Mouse (Mus musculus): ENCODE results near the gene Fnbp1. TPM values are rescaled to one million over a fixed set of nuclear protein-coding genes. Genes with fewer than 3 reads are reported as not detected.
A peak's percentile ranks its signal among the peaks of the same experiment; 100 is the strongest.

Gene Fnbp1
- polyA plus RNA-seq, 1 experiment: 126 TPM

DNA sequence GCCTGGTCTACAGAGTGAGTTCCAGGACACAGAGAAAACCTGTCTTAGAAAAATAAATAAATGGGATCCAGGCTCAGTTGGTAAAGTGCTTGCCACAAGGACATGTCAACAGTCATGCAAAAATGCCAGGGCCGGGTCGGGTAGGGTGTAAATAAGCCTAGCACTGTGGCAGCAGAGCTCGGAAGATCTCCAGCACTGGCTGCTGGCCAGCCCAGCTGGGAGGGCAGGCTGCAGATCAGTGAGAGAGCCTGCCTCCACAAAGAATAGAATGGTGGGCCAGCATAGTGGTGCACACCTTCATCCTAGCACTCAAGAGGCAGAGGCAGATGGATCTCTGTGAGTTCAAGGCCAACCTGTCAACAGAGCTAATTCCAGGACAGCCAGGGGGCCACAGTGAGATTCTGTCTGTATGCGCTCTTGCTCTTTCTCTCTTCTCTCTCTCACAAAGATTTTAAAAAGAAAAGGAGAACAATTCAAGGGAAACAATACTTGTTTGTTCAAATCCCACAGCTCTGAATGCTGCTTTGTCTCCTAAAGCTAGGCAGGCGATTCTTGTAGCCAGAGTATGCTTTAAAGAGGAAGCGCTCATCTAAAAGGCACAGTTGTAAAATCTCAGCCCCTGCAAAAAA lies 84.1 kb downstream of the Fnbp1 start:
- TF ChIP-seq CTCF (IDR thresholded peaks at IDR 0.05; ENCODE audit: extremely low read depth, insufficient read depth, low read length): 0 out of 2 replicates have a peak, but pooled peaks have one; percentile 2
- no peak for TF ChIP-seq POLR2A (IDR thresholded peaks at IDR 0.05; ENCODE audit: extremely low read depth, insufficient read depth, low read length)
- Histone ChIP-seq H3K4me3 (ENCODE audit: insufficient read depth, low read length) (no peak overlapping the region), H3K27ac (ENCODE audit: insufficient read depth, low read length) (peak overlapping the region; percentile 81), H3K4me1 (ENCODE audit: control insufficient read depth, insufficient read depth, low read length) (peaks cover 1% of the 10 kb centered on the region; the same call in 1 of the 2 replicates)

GRCm38 (mm10) chr2:31056070-31056469 lies 85.7 kb downstream of the Fnbp1 start:
- TF ChIP-seq CTCF (IDR thresholded peaks at IDR 0.05; ENCODE audit: extremely low read depth, insufficient read depth, low read length) (no peak), POLR2A (IDR thresholded peaks at IDR 0.05; ENCODE audit: extremely low read depth, insufficient read depth, low read length) (no peak)
- Histone ChIP-seq H3K4me3 (ENCODE audit: insufficient read depth, low read length) (no peak overlapping the region), H3K27ac (ENCODE audit: insufficient read depth, low read length) (no peak overlapping the region), H3K4me1 (ENCODE audit: control insufficient read depth, insufficient read depth, low read length) (no peaks in the 10 kb centered on the region)

- no peak overlapping the region for H3K27ac ChIP-seq (ENCODE audit: insufficient read depth, low read length)
- H3K4me3 ChIP-seq (ENCODE audit: insufficient read depth, low read length): no peak overlapping the region
- no peaks in the 10 kb centered on the region for H3K4me1 ChIP-seq (ENCODE audit: control insufficient read depth, insufficient read depth, low read length)
- no peak for TF ChIP-seq POLR2A (IDR thresholded peaks at IDR 0.05; ENCODE audit: extremely low read depth, insufficient read depth, low read length)
- no peak for TF ChIP-seq CTCF (IDR thresholded peaks at IDR 0.05; ENCODE audit: extremely low read depth, insufficient read depth, low read length)
Measured at GRCm38 (mm10) chr2:31053851-31054340, 87.9 kb downstream of the Fnbp1 start.

- H3K27ac ChIP-seq (ENCODE audit: insufficient read depth, low read length): no peak overlapping the region
- TF ChIP-seq POLR2A (IDR thresholded peaks at IDR 0.05; ENCODE audit: extremely low read depth, insufficient read depth, low read length): no peak
- TF ChIP-seq CTCF (IDR thresholded peaks at IDR 0.05; ENCODE audit: extremely low read depth, insufficient read depth, low read length): no peak
Measured at GRCm38 (mm10) chr2:31053426-31053825, 88.4 kb downstream of the Fnbp1 start.

DNA sequence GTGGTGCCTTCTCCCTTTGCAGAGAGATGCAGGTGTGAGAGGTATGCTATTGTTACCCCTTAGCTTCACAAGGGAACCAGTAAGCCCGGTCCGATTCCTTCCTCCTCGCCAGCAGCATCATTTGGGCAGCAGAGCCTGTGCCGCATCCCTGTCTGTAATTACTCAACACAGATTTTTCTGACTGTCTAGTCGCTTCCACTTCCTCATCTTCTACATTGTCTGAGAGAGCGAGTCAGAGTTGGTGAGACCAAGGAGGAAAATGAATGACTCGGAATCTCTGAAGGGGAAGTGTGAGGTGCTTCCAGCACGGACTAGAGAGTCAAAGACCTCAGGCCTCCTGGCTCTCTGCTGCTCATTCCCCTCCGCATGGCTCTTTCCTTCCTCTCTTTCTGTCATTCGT lies 89.4 kb downstream of the Fnbp1 start:
- TF ChIP-seq POLR2A (IDR thresholded peaks at IDR 0.05; ENCODE audit: extremely low read depth, insufficient read depth, low read length): no peak
- TF ChIP-seq CTCF (IDR thresholded peaks at IDR 0.05; ENCODE audit: extremely low read depth, insufficient read depth, low read length): no peak
- H3K27ac ChIP-seq (ENCODE audit: insufficient read depth, low read length): no peak overlapping the region
- H3K4me1 ChIP-seq (ENCODE audit: control insufficient read depth, insufficient read depth, low read length): no peaks in the 10 kb centered on the region
- no peak overlapping the region for H3K4me3 ChIP-seq (ENCODE audit: insufficient read depth, low read length)

More at GRCm38 (mm10) chr2:31053426-31053825, 88.4 kb downstream of the Fnbp1 start:
- no peaks in the 10 kb centered on the region for H3K4me1 ChIP-seq (ENCODE audit: control insufficient read depth, insufficient read depth, low read length)
- H3K4me3 ChIP-seq (ENCODE audit: insufficient read depth, low read length): no peak overlapping the region

GRCm38 (mm10) chr2:31048037-31048436 lies 93.8 kb downstream of the Fnbp1 start:
- H3K4me3 ChIP-seq (ENCODE audit: insufficient read depth, low read length): no peak overlapping the region
- H3K27ac ChIP-seq (ENCODE audit: insufficient read depth, low read length): no peak overlapping the region
- 0 out of 2 replicates have a peak, but pooled peaks cover 3% of the 10 kb centered on the region for H3K4me1 ChIP-seq (ENCODE audit: control insufficient read depth, insufficient read depth, low read length)
- TF ChIP-seq POLR2A (IDR thresholded peaks at IDR 0.05; ENCODE audit: extremely low read depth, insufficient read depth, low read length) (no peak), CTCF (IDR thresholded peaks at IDR 0.05; ENCODE audit: extremely low read depth, insufficient read depth, low read length) (no peak)

- Histone ChIP-seq H3K27ac (ENCODE audit: insufficient read depth, low read length) (no peak overlapping the region), H3K4me3 (ENCODE audit: insufficient read depth, low read length) (no peak overlapping the region), H3K4me1 (ENCODE audit: control insufficient read depth, insufficient read depth, low read length) (peaks cover 3% of the 10 kb centered on the region; the same call in 1 of the 2 replicates)
- no peak for TF ChIP-seq POLR2A (IDR thresholded peaks at IDR 0.05; ENCODE audit: extremely low read depth, insufficient read depth, low read length)
- no peak for TF ChIP-seq CTCF (IDR thresholded peaks at IDR 0.05; ENCODE audit: extremely low read depth, insufficient read depth, low read length)
Measured at GRCm38 (mm10) chr2:31043856-31044255, 98.0 kb downstream of the Fnbp1 start.

- Histone ChIP-seq H3K4me3 (ENCODE audit: insufficient read depth, low read length) (no peak overlapping the region), H3K27ac (ENCODE audit: insufficient read depth, low read length) (no peak overlapping the region), H3K4me1 (ENCODE audit: control insufficient read depth, insufficient read depth, low read length) (peaks cover 3% of the 10 kb centered on the region; the same call in 1 of the 2 replicates)
- TF ChIP-seq CTCF (IDR thresholded peaks at IDR 0.05; ENCODE audit: extremely low read depth, insufficient read depth, low read length) (no peak), POLR2A (IDR thresholded peaks at IDR 0.05; ENCODE audit: extremely low read depth, insufficient read depth, low read length) (no peak)
Measured at GRCm38 (mm10) chr2:31042881-31043280, 98.9 kb downstream of the Fnbp1 start.

GRCm38 (mm10) chr2:31041386-31041785 lies 100.4 kb downstream of the Fnbp1 start:
- no peak overlapping the region for H3K27ac ChIP-seq (ENCODE audit: insufficient read depth, low read length)
- H3K4me3 ChIP-seq (ENCODE audit: insufficient read depth, low read length): no peak overlapping the region
- H3K4me1 ChIP-seq (ENCODE audit: control insufficient read depth, insufficient read depth, low read length): peaks cover 3% of the 10 kb centered on the region; the same call in 1 of the 2 replicates
- TF ChIP-seq POLR2A (IDR thresholded peaks at IDR 0.05; ENCODE audit: extremely low read depth, insufficient read depth, low read length) (no peak), CTCF (IDR thresholded peaks at IDR 0.05; ENCODE audit: extremely low read depth, insufficient read depth, low read length) (no peak)

DNA sequence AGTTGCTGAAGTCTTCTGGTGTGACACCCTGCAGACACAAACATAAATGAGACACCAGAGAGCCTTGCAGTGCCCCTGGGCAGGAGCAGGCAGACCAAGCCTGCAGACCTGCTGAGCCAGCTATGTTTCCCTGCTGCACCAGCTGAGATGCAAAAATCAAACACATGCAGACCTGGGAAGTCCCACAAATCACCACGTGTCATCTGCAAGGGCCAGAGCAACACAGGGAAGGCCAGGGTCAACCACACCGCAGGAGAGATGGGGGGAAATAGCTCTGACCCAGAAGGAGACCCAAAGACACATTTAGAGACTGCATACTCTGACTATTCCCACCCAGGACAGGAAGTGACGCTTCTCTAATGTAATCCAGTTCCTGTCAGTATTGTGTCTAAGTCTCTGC lies 101.3 kb downstream of the Fnbp1 start:
- Histone ChIP-seq H3K4me1 (ENCODE audit: control insufficient read depth, insufficient read depth, low read length) (peaks cover 3% of the 10 kb centered on the region; the same call in 1 of the 2 replicates), H3K27ac (ENCODE audit: insufficient read depth, low read length) (no peak overlapping the region), H3K4me3 (ENCODE audit: insufficient read depth, low read length) (no peak overlapping the region)
- no peak for TF ChIP-seq POLR2A (IDR thresholded peaks at IDR 0.05; ENCODE audit: extremely low read depth, insufficient read depth, low read length)
- TF ChIP-seq CTCF (IDR thresholded peaks at IDR 0.05; ENCODE audit: extremely low read depth, insufficient read depth, low read length): no peak

Measured in cortical plate, adult 2 months (tissue).